Mouse (Mus musculus) liver, embryonic 15.5 days (tissue): ENCODE results near the gene Olfr202. TPM values are rescaled to one million over a fixed set of nuclear protein-coding genes. Genes with fewer than 3 reads are reported as not detected.
A peak's percentile ranks its signal among the peaks of the same experiment; 100 is the strongest.
"Not testable (repeated sequence)": the region's sequence is repeated elsewhere in the genome, so short reads cannot be mapped to it uniquely, and the experiment has no call there.

Experiments used
- ATAC-seq: fragments of 200-750 bp; cut with Nextera tagmentation; 2 replicates; pipeline ENCODE4 v1.8.0; 2017; ENCODE audit warnings: moderate number of reproducible peaks, mild to moderate bottlenecking, moderate library complexity; ENCODE audit not compliant: insufficient read depth
- H3K27ac ChIP-seq: fragments of 300-500 bp; sonication (generic); replicated peaks from 2 replicates; pipeline ENCODE4 v1.5.1; 2015; ENCODE audit warnings: mild to moderate bottlenecking, inconsistent platforms
- H3K27me3 ChIP-seq: fragments of 300-500 bp; sonication (generic); 2 replicates; pipeline ENCODE4 v1.6.1; 2015; ENCODE audit warnings: mild to moderate bottlenecking, inconsistent platforms
- H3K36me3 ChIP-seq: fragments of 300-500 bp; sonication (generic); replicated peaks from 2 replicates; pipeline ENCODE4 v1.6.1; 2015; ENCODE audit warnings: moderate library complexity, mild to moderate bottlenecking, inconsistent platforms
- H3K4me1 ChIP-seq: fragments of 300-500 bp; sonication (generic); replicated peaks from 2 replicates; pipeline ENCODE4 v1.6.1; 2015; ENCODE audit warnings: inconsistent platforms
- H3K4me2 ChIP-seq: fragments of 300-500 bp; sonication (generic); 2 replicates; pipeline ENCODE4 v1.6.1; 2015; ENCODE audit warnings: moderate library complexity, mild to moderate bottlenecking, inconsistent platforms
- H3K4me3 ChIP-seq: fragments of 300-500 bp; sonication (generic); replicated peaks from 2 replicates; pipeline ENCODE4 v1.5.1; 2015; ENCODE audit warnings: mild to moderate bottlenecking, inconsistent platforms
- H3K9ac ChIP-seq: fragments of 300-500 bp; sonication (generic); 2 replicates; pipeline ENCODE4 v1.6.1; 2015; ENCODE audit warnings: moderate library complexity, mild to moderate bottlenecking, inconsistent platforms
- H3K9me3 ChIP-seq: fragments of 300-500 bp; sonication (generic); replicated peaks from 2 replicates; pipeline ENCODE4 v1.6.1; 2016; ENCODE audit warnings: inconsistent platforms
- WGBS: fragments of 180-500 bp; shearing (Covaris S2); methylation state at CpG from one replicate; pipeline ENCODE4 v1.1.7; 2015; ENCODE audit warnings: mixed read lengths; ENCODE audit not compliant: insufficient replicate concordance; 5-methylcytosine and 5-hydroxymethylcytosine counted together
- polyA plus RNA-seq: library from polyadenylated mRNA; unstranded; fragments of >200 nt; fragmentation: Nextera tagmentation; extraction: Ambion mirVana; gene quantifications from 2 replicates; pipeline ENCODE4 v1.2.1, GENCODE M21; 2015

Olfr202 gene
- not detected in 2 replicates for polyA plus RNA-seq

GRCm38 (mm10) chr16:59286693-59287092, at the start of gene Olfr202:
Gene Olfr202, minus strand, starts transcription at chr16:59286793.
- WGBS: 64% methylated on average over 1 of the region's 1 CpGs
- Histone ChIP-seq H3K4me2 (no peak within 1 kb of the TSS), H3K4me1 (no peaks in the 10 kb centered on the region), H3K9me3 (no peaks in the 10 kb centered on the region), H3K27me3 (no peaks in the 10 kb centered on the region), H3K27ac (no peak within 1 kb of the TSS), H3K4me3 (no peak within 1 kb of the TSS), H3K9ac (no peak within 1 kb of the TSS), H3K36me3 (no peaks in the 10 kb centered on the region)
- ATAC-seq: no peak

GRCm38 (mm10) chr16:59331038-59331437, 44.4 kb upstream of the Olfr202 start, which contains the start of gene Olfr205:
Gene Olfr205, minus strand, starts transcription at chr16:59331138.
- no peaks in the 10 kb centered on the region for H3K4me1 ChIP-seq
- H3K4me2 ChIP-seq: no peak within 1 kb of the TSS
- no peak within 1 kb of the TSS for H3K4me3 ChIP-seq
- no peak for ATAC-seq
- H3K27me3 ChIP-seq: no peaks in the 10 kb centered on the region
- H3K27ac ChIP-seq: no peak within 1 kb of the TSS
- H3K9me3 ChIP-seq: 0 out of 2 replicates have a peak, but pooled peaks cover 2% of the 10 kb centered on the region
- no peaks in the 10 kb centered on the region for H3K36me3 ChIP-seq
- H3K9ac ChIP-seq: no peak within 1 kb of the TSS

GRCm38 (mm10) chr16:59323262-59323661, 36.7 kb upstream of the Olfr202 start:
- ATAC-seq, H3K4me1 ChIP-seq: not testable (repeated sequence)
- WGBS: 30% methylated on average over 1 of the region's 1 CpGs

GRCm38 (mm10) chr16:59318148-59318547, 31.6 kb upstream of the Olfr202 start, which contains the start of gene Olfr204:
Gene Olfr204, minus strand, starts transcription at chr16:59318248.
- no peaks in the 10 kb centered on the region for H3K4me1 ChIP-seq
- no peak within 1 kb of the TSS for H3K4me3 ChIP-seq
- no peak for ATAC-seq
- no peaks in the 10 kb centered on the region for H3K9me3 ChIP-seq
- H3K9ac ChIP-seq: no peak within 1 kb of the TSS
- no peaks in the 10 kb centered on the region for H3K27me3 ChIP-seq
- no peak within 1 kb of the TSS for H3K27ac ChIP-seq
- no peaks in the 10 kb centered on the region for H3K36me3 ChIP-seq
- H3K4me2 ChIP-seq: no peak within 1 kb of the TSS

More at GRCm38 (mm10) chr16:59323262-59323661, 36.7 kb upstream of the Olfr202 start:
- H3K9me3 ChIP-seq, H3K27me3 ChIP-seq, H3K4me2 ChIP-seq, H3K36me3 ChIP-seq, H3K4me3 ChIP-seq, H3K27ac ChIP-seq, H3K9ac ChIP-seq: not testable (repeated sequence)

- Histone ChIP-seq H3K9me3 (no peaks in the 10 kb centered on the region), H3K9ac (no peak within 1 kb of the TSS), H3K27ac (no peak within 1 kb of the TSS), H3K4me1 (no peaks in the 10 kb centered on the region), H3K4me3 (no peak within 1 kb of the TSS), H3K27me3 (no peaks in the 10 kb centered on the region), H3K36me3 (no peaks in the 10 kb centered on the region), H3K4me2 (no peak within 1 kb of the TSS)
- WGBS: 67% methylated on average over 2 of the region's 2 CpGs
- ATAC-seq: no peak
Observed at GRCm38 (mm10) chr16:59298581-59298980, 12.0 kb upstream of the Olfr202 start, which contains the start of gene Olfr203. Gene Olfr203, plus strand, starts transcription at chr16:59298881.

- not testable (repeated sequence) for H3K4me2 ChIP-seq, H3K4me1 ChIP-seq, H3K27me3 ChIP-seq, H3K36me3 ChIP-seq, ATAC-seq, H3K9ac ChIP-seq, H3K27ac ChIP-seq, H3K4me3 ChIP-seq, H3K9me3 ChIP-seq
- 41% methylated on average over 9 of the region's 9 CpGs for WGBS
Observed at GRCm38 (mm10) chr16:59287576-59287975, 983 bp upstream of the Olfr202 start.

- H3K27ac ChIP-seq: no peak overlapping the region
- no peaks in the 10 kb centered on the region for H3K27me3 ChIP-seq
- H3K4me3 ChIP-seq: no peak overlapping the region
- H3K4me2 ChIP-seq: no peak overlapping the region
- ATAC-seq: no peak
- H3K4me1 ChIP-seq: no peaks in the 10 kb centered on the region
- H3K9me3 ChIP-seq: 0 out of 2 replicates have a peak, but pooled peaks cover 3% of the 10 kb centered on the region
- WGBS: 44% methylated on average over 1 of the region's 1 CpGs
- no peaks in the 10 kb centered on the region for H3K36me3 ChIP-seq
- no peak overlapping the region for H3K9ac ChIP-seq
Observed at GRCm38 (mm10) chr16:59283476-59283875, 3.1 kb downstream of the Olfr202 start.

- Histone ChIP-seq H3K4me2 (no peak overlapping the region), H3K9me3 (0 out of 2 replicates have a peak, but pooled peaks cover 5% of the 10 kb centered on the region), H3K4me3 (no peak overlapping the region), H3K36me3 (no peaks in the 10 kb centered on the region), H3K4me1 (no peaks in the 10 kb centered on the region), H3K27ac (no peak overlapping the region), H3K27me3 (no peaks in the 10 kb centered on the region), H3K9ac (no peak overlapping the region)
- peak; percentile 93 for ATAC-seq
- WGBS: 34% methylated on average over 3 of the region's 3 CpGs
Observed at GRCm38 (mm10) chr16:59280542-59280941, 6.1 kb downstream of the Olfr202 start.

- H3K4me3 ChIP-seq, H3K27me3 ChIP-seq, H3K4me1 ChIP-seq, ATAC-seq, H3K4me2 ChIP-seq, H3K36me3 ChIP-seq, H3K9ac ChIP-seq, H3K27ac ChIP-seq, H3K9me3 ChIP-seq: not testable (repeated sequence)
- 60% methylated on average over 4 of the region's 4 CpGs for WGBS
Observed at GRCm38 (mm10) chr16:59272532-59272931, 14.1 kb downstream of the Olfr202 start, which contains the start of gene Olfr201. Gene Olfr201, minus strand, starts transcription at chr16:59272632.

GRCm38 (mm10) chr16:59269097-59269496, 17.5 kb downstream of the Olfr202 start:
- 50% methylated on average over 4 of the region's 4 CpGs for WGBS
- H3K27ac ChIP-seq, H3K4me2 ChIP-seq, ATAC-seq, H3K9ac ChIP-seq, H3K27me3 ChIP-seq, H3K9me3 ChIP-seq, H3K4me1 ChIP-seq, H3K36me3 ChIP-seq, H3K4me3 ChIP-seq: not testable (repeated sequence)

GRCm38 (mm10) chr16:59249684-59250083, 36.9 kb downstream of the Olfr202 start:
- Histone ChIP-seq H3K9me3 (0 out of 2 replicates have a peak, but pooled peaks cover 4% of the 10 kb centered on the region), H3K4me2 (no peak overlapping the region), H3K36me3 (no peaks in the 10 kb centered on the region), H3K9ac (no peak overlapping the region), H3K27ac (no peak overlapping the region), H3K4me1 (no peaks in the 10 kb centered on the region), H3K27me3 (no peaks in the 10 kb centered on the region), H3K4me3 (no peak overlapping the region)
- WGBS: 72% methylated on average over 17 of the region's 17 CpGs
- ATAC-seq: no peak
